Mouse (Mus musculus) kidney, postnatal 0 days (tissue): Measurements from ENCODE around the gene Mefv. TPM values are rescaled to one million over a fixed set of nuclear protein-coding genes. Genes with fewer than 3 reads are reported as not detected.

Experiments used
- ATAC-seq: fragments of 200-750 bp; cut with Nextera tagmentation; replicated peaks from 2 replicates; pipeline ENCODE4 v1.8.0; 2017; ENCODE audit warnings: low read depth, moderate number of reproducible peaks, moderate TSS enrichment, moderate library complexity; ENCODE audit not compliant: low FRiP score
- DNase-seq: peaks from one replicate; pipeline ENCODE4 v3.0.0-alpha.2; 2016; ENCODE audit warnings: low spot score
- H3K27ac ChIP-seq: fragments of 300-500 bp; sonication (generic); 2 replicates; pipeline ENCODE4 v1.5.1; 2014; ENCODE audit warnings: mild to moderate bottlenecking
- H3K27me3 ChIP-seq: fragments of 300-500 bp; sonication (generic); 2 replicates; pipeline ENCODE4 v1.6.1; 2014; ENCODE audit warnings: low read length, mixed read lengths; ENCODE audit not compliant: insufficient read depth
- H3K36me3 ChIP-seq: fragments of 300-500 bp; sonication (generic); 2 replicates; pipeline ENCODE4 v1.6.1; 2014; ENCODE audit warnings: low read length, mixed read lengths; ENCODE audit not compliant: insufficient read depth
- H3K4me1 ChIP-seq: fragments of 300-500 bp; sonication (generic); replicated peaks from 2 replicates; pipeline ENCODE4 v1.6.1; 2014; ENCODE audit warnings: antibody characterized with exemption, low read length, mixed read lengths; ENCODE audit not compliant: insufficient read depth
- H3K4me2 ChIP-seq: fragments of 300-500 bp; sonication (generic); 2 replicates; pipeline ENCODE4 v1.6.1; 2014; ENCODE audit warnings: mild to moderate bottlenecking, low read length, moderate library complexity, mixed read lengths
- H3K4me3 ChIP-seq: fragments of 300-500 bp; sonication (generic); replicated peaks from 2 replicates; pipeline ENCODE4 v1.5.1; 2014; ENCODE audit warnings: low read depth, low read length
- H3K9ac ChIP-seq: fragments of 300-500 bp; sonication (generic); 2 replicates; pipeline ENCODE4 v1.6.1; 2014; ENCODE audit warnings: low read depth, low read length
- H3K9me3 ChIP-seq: fragments of 300-500 bp; sonication (generic); replicated peaks from 2 replicates; pipeline ENCODE4 v1.6.1; 2016; ENCODE audit warnings: low read length, inconsistent platforms, mixed read lengths
- CTCF ChIP-seq: IDR thresholded peaks from 2 replicates; pipeline ENCODE4 v1.5.1; 2016; ENCODE audit warnings: antibody characterized with exemption, low read depth, mild to moderate bottlenecking, moderate library complexity
- WGBS: fragments of 180-500 bp; shearing (Covaris S2); extraction: QIAGEN DNeasy Blood & Tissue Kit; methylation state at CpG from one replicate; pipeline ENCODE4 v1.1.7; 2014; 5-methylcytosine and 5-hydroxymethylcytosine counted together
- polyA plus RNA-seq: library from polyadenylated mRNA; unstranded; fragments of >200 nt; fragmentation: Nextera tagmentation; extraction: Ambion mirVana; gene quantifications from 2 replicates; pipeline ENCODE4 v1.2.1, GENCODE M21; 2015

Mefv gene
- polyA plus RNA-seq: not detected in 2 replicates

DNA sequence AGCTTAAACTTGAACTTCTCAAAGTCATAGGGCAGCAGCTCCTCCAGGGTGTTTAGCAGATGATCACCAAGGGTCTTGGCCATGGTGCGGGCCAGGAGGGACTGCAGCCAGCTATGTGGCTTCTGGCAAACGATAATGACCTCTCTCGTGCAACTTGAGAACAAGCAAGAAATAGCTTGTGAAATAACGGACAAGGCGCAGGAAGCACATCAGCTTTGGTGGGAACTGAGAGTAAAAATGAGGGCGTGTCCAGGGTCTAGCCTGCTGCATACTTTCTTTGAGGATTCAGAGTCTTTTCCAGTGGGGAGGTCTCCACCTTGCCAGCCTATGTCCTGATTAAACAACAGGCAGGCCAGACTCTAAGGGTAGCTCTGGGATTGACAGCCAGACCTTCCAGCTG, at the start of gene Mefv:
Mefv (minus strand) TSS at position 118 of the 400 bp plus-strand sequence.
- WGBS: 83% methylated on average over 6 of the region's 6 CpGs
- TF ChIP-seq CTCF: no peak

DNA sequence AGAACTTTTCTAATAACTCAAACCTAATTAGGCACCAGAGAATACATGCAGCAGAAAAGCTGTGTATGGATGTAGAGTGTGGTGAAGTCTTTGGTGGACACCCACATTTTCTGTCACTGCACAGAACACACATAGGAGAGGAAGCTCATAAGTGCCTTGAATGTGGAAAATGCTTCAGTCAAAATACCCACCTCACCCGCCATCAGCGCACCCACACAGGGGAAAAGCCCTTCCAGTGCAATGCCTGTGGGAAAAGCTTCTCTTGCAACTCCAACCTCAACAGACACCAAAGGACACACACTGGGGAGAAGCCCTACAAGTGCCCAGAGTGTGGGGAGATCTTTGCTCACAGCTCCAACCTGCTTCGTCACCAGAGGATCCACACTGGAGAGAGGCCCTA, 31.1 kb upstream of the Mefv start:
- Histone ChIP-seq H3K4me1 (peaks cover 11% of the 10 kb centered on the region), H3K27me3 (no peaks in the 10 kb centered on the region), H3K36me3 (peaks cover 55% of the 10 kb centered on the region), H3K9me3 (peaks cover 15% of the 10 kb centered on the region), H3K4me3 (no peak overlapping the region), H3K9ac (no peak overlapping the region), H3K27ac (no peak overlapping the region), H3K4me2 (no peak overlapping the region)
- ATAC-seq (no peak), DNase-seq (no peak)
- TF ChIP-seq CTCF: no peak
- WGBS: 98% methylated on average over 3 of the region's 3 CpGs

More for the DNA sequence above, at the start of gene Mefv:
- Histone ChIP-seq H3K36me3 (no peaks in the 10 kb centered on the region), H3K27me3 (no peaks in the 10 kb centered on the region), H3K4me2 (no peak within 1 kb of the TSS), H3K27ac (no peak within 1 kb of the TSS), H3K4me1 (no peaks in the 10 kb centered on the region), H3K9ac (no peak within 1 kb of the TSS), H3K4me3 (no peak within 1 kb of the TSS), H3K9me3 (no peaks in the 10 kb centered on the region)
- DNase-seq (no peak), ATAC-seq (no peak)

DNA sequence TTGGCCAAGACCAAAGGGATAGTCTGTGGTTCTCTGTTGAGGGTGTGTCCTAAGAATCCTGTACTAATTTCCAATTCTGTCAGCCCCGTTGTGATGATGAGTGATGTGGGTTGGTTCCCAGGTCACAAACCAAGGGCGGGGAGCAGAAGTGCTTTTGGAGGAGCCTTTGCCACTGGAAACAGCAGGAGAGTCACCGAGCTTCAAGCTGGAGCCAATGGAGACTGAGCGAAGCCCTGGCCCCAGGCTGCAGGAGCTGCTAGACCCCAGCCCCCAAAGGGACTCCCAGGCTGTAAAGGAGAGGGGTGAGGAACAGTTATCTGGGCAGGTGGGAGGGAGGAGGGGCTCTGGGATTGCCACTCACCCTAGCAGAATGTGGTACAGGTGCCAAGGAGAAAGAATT, 27.8 kb upstream of the Mefv start:
- ATAC-seq: no peak
- DNase-seq: no peak
- no peak overlapping the region for H3K4me3 ChIP-seq
- peaks cover 40% of the 10 kb centered on the region for H3K36me3 ChIP-seq
- no peak overlapping the region for H3K27ac ChIP-seq
- peaks cover 11% of the 10 kb centered on the region for H3K4me1 ChIP-seq
- H3K4me2 ChIP-seq: peak overlapping the region; percentile 95
- 89% methylated on average over 4 of the region's 4 CpGs for WGBS
- no peaks in the 10 kb centered on the region for H3K27me3 ChIP-seq
- H3K9me3 ChIP-seq: peaks cover 15% of the 10 kb centered on the region
- 0 out of 2 replicates have a peak overlapping the region, but pooled peaks have one; percentile 23 for H3K9ac ChIP-seq
- TF ChIP-seq CTCF: no peak

DNA sequence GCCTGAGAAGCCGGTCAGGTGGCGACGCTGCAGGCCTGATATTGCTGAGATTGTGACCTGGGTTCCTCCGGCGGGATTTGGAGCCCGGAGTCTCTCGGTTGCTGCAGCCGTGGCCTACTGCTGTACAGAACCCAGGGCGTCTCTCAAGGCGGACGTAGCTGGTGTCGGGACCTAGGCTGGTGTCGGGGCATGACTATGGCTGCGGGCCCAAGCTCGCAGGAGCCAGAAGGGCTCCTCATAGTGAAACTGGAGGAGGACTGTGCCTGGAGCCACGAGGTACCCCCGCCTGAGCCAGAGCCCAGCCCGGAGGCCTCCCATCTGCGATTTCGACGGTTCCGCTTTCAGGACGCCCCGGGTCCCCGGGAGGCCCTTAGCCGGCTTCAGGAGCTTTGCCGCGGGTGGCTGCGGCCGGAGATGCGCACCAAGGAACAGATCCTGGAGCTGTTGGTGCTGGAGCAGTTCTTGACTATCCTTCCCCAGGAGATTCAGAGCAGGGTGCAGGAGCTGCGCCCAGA, 26.3 kb upstream of the Mefv start:
- WGBS: under 1% methylated on average over 32 of the region's 32 CpGs
- peak overlapping the region; percentile 94 for H3K27ac ChIP-seq
- peaks cover 11% of the 10 kb centered on the region for H3K4me1 ChIP-seq
- ATAC-seq (peak; percentile 2), DNase-seq (no peak)
- TF ChIP-seq CTCF: peak; percentile 6; the same call in 1 of the 2 replicates
- no peaks in the 10 kb centered on the region for H3K27me3 ChIP-seq
- H3K36me3 ChIP-seq: peaks cover 27% of the 10 kb centered on the region
- H3K4me3 ChIP-seq: peak overlapping the region; percentile 78
- peak overlapping the region; percentile 95 for H3K4me2 ChIP-seq
- H3K9ac ChIP-seq: peak overlapping the region; percentile 90
- H3K9me3 ChIP-seq: peaks cover 6% of the 10 kb centered on the region

DNA sequence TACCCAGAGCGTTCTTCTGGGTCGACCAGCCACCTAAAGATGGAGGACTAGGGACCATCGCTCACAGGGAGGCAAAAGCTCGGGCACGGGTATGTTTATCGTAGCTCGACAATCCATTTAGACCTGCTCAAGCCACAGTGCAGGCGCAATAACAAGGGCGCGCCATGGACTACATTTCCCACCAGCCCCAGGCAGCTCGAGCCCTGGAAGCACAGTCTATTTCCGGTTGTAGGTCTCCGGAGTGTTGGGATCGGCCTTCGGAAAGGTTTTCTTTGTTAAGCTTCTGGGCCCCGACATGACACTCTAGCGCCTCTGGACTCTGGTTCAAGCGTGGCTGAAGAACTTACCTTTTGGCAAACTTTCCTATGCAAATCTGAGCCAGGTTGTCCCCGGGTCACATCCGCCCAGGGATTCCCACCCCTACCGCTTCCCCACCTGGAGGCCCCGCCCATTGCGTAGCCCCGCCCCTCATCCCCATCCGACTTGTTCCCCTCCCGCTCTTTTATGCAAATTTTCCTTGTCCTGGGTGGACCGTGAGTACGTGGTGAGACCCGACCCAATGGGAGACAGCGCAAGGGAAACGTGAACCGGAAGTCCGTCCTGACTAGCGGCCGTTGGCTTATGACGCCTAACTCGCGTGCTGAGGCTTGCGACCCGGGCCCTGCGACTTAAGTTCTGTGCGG, 25.7 kb upstream of the Mefv start, which contains the start of gene Zfp263:
Zfp263 (plus strand) TSS at position 591 of the 683 bp plus-strand sequence.
- under 1% methylated on average over 42 of the region's 42 CpGs for WGBS
- Histone ChIP-seq H3K4me1 (peaks cover 11% of the 10 kb centered on the region), H3K36me3 (peaks cover 21% of the 10 kb centered on the region), H3K4me2 (peak within 1 kb of the TSS; percentile 95), H3K9ac (peak within 1 kb of the TSS; percentile 90), H3K4me3 (peak within 1 kb of the TSS; percentile 78), H3K9me3 (peaks cover under 1% of the 10 kb centered on the region; the same call in 1 of the 2 replicates), H3K27me3 (no peaks in the 10 kb centered on the region), H3K27ac (peak within 1 kb of the TSS; percentile 94)
- ATAC-seq (peak; percentile 99), DNase-seq (peak; percentile 99)
- TF ChIP-seq CTCF: no peak

DNA sequence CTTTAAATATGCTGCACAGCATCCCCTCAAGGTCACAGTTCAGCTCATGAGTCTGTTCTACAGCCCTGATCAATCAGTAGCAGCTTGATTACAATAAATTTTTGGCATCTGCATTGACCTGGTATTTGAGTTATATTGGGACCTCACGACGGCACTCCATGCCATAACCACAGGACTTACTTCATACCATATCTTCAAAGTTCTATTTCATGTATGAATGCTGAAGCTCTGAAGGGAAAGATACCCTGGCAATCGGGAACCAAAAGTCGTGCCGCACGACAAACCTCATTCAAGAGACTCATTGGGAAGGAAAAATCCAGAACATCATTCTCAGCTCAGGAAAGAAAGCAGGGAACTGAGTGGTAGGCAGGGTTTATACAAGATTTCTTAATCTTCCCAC, 24.6 kb upstream of the Mefv start:
- peaks cover 11% of the 10 kb centered on the region for H3K4me1 ChIP-seq
- no peak overlapping the region for H3K4me3 ChIP-seq
- 98% methylated on average over 6 of the region's 6 CpGs for WGBS
- no peak overlapping the region for H3K4me2 ChIP-seq
- no peak for TF ChIP-seq CTCF
- no peaks in the 10 kb centered on the region for H3K27me3 ChIP-seq
- H3K9ac ChIP-seq: no peak overlapping the region
- H3K36me3 ChIP-seq: peaks cover 10% of the 10 kb centered on the region
- H3K27ac ChIP-seq: no peak overlapping the region
- ATAC-seq (no peak), DNase-seq (no peak)
- no peaks in the 10 kb centered on the region for H3K9me3 ChIP-seq
